Mouse (Mus musculus) retina, postnatal 7 days (tissue): ENCODE data around the gene Galnt14.

Experiments used
- DNase-seq: peaks from one replicate; pipeline ENCODE4 v3.0.0-alpha.2; 2012; ENCODE audit warnings: low read depth, low spot score

The Galnt14 gene

DNA sequence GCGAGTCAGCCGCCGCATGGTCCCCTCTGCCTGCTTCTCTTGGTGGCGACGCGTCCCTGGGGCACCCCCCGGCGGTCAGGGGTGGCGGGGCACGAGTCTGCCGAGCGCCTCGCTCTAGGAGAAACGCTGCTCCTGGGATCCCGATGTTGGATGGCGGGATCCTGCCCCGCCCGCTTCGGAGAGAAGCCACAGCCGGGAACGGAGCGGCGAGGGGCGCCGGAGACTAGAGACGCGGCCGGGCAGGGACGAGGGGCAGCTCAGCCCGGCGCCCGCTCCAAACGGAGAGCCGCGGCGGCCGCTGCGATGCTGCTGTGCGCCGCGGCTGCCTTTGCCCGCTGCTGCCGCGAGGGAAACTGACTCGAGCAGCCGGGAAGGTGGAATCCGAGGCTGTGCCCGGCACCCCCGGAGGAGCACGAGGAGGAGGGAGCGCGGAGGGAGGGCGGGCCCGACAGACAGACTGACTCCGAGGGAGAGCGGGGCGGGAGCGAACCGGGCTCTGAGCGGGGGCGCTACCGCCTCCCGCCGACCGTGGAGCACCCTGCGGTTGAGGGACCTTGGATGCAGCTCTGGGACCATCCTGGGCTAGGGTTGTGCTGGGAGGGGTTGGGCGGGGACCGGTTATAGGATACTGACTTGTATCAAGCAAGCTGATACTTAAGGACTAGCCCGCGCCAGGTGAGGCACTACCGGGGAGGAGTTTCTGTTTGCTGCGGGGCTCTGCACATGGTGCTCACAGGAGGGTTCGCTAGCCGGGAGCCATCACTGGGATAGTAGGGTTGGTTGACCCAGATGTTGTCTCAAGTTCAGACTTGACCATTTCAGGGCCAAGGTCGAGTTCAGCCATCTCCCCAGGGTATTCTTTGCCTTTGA lies at the start of gene Galnt14:
Gene Galnt14 (minus strand): TSS at position 412 of the 870 bp plus-strand sequence.
- peak; percentile 43 for DNase-seq

DNA sequence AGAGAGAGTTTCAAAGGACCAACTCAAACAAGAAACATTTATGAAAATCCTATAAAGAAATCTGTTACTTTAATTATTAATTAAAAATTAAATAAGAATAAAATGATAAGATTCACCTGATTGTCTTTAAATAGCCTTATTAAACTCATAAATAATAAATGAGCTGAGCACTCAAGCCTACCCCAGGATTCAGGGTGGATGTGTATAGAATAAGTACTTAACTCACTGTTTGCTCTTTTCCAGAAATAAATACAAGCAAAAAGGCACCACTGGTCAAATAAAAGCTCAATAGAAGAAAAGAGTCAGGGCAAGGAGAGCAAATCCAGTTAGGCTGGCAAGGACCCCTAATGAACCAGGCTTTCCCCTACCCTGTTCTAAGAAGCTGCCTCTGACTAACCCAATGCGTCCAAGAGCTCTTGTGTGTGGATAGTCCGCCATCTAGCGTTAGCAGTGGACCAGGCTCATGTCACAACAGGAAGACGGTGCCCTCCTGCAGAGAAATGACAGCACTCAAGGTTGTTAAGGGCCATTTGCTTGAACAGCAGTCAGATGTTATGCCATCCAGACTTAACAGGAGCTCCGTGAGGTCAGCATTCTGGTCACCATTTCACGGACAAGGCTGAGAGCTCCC lies 33.5 kb upstream of the Galnt14 start:
- peak; percentile 82 for DNase-seq

DNA sequence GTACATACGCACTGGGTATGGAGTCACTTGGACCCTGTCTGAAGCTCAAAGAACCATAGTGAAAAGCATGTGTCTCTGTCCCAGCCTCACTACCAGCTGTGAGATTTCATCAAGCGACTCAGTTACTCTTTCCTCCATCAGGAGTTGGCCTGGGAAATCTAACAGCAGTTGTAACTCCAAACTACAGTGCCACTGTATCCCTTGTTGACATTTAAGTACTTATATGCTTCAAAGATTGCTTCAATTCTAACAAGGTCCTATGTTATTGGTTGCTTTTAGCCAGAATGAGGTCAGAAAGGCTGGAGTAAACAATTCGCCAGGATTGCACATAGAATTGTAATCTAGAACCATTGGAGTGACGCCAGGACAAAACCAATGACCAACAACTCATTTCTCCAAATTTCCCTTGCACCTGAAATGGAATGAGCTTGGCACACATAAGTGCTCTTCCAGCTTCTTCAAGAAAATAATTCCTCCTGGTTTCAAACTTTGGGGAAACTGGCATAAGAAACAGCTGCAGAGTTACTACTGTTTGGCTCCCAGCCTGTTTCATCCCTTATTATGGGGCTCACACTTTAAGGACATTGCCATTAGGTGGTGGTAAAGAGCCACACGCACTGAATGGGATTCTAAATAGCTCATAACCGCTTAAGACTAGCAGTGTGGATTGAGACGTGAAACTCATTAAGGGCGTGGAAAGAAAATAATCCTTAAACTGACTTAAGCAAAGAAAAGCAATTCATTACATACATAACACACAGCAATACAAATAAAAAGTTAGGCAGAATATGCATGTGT lies 13.8 kb upstream of the Galnt14 start:
- DNase-seq = no peak

- no peak for DNase-seq
Observed at GRCm38 (mm10) chr17:73719021-73719748, 8.9 kb upstream of the Galnt14 start.

GRCm38 (mm10) chr17:73716684-73717083 lies 6.4 kb upstream of the Galnt14 start:
- no peak for DNase-seq

- DNase-seq = no peak
Observed at GRCm38 (mm10) chr17:73714440-73715221, 4.4 kb upstream of the Galnt14 start.

GRCm38 (mm10) chr17:73713347-73713746 lies 3.1 kb upstream of the Galnt14 start:
- no peak for DNase-seq

DNA sequence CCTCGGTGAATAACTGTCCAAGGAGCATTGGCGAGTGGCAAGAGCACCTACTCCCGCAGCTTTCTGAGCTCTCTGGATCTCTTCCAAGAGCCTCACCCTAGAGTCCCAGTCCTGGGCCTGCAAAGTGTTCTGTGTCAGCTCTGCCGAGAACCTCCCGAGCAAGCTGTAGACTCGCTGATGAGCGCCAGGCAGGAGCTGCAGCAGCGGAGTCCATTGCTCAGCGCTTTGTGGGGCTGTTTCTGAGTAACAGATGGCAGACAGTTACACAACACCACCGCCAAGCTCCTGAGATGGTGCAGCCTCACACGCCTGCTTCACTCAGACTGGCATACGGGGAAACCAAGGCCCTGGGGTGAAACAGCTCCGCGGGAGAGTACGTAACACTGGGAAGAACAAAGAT lies 1.7 kb upstream of the Galnt14 start:
- DNase-seq = no peak

GRCm38 (mm10) chr17:73709131-73710041 lies 867 bp downstream of the Galnt14 start:
- no peak for DNase-seq

DNA sequence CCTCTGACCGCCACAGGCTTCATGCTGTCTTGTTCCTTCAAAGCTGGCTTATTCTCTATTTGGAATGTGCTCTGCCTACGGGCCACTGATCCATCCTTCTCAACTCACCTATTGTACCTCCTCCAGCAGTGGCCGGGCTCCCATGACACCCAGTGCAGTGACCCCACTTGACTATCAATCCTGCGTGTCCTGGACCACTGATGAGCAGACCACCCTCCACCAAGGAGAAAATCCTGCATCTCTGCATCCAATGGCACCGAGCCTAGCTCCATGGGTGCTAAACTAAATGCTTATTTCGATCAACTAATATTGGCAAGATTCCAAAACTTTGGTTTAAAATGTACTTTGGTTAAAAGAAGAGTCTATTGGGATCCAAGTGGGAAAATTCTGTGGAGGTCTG lies 1.8 kb downstream of the Galnt14 start:
- no peak for DNase-seq

- DNase-seq = no peak
Observed at GRCm38 (mm10) chr17:73703571-73703970, 6.7 kb downstream of the Galnt14 start.

GRCm38 (mm10) chr17:73701016-73701415 lies 9.2 kb downstream of the Galnt14 start:
- no peak for DNase-seq

- DNase-seq = no peak
Observed at GRCm38 (mm10) chr17:73699881-73700280, 10.4 kb downstream of the Galnt14 start.

- DNase-seq = no peak
Observed at GRCm38 (mm10) chr17:73694206-73694952, 15.9 kb downstream of the Galnt14 start.

GRCm38 (mm10) chr17:73688261-73688660 lies 22.0 kb downstream of the Galnt14 start:
- no peak for DNase-seq

- no peak for DNase-seq
Observed at GRCm38 (mm10) chr17:73686292-73686691, 24.0 kb downstream of the Galnt14 start.

DNA sequence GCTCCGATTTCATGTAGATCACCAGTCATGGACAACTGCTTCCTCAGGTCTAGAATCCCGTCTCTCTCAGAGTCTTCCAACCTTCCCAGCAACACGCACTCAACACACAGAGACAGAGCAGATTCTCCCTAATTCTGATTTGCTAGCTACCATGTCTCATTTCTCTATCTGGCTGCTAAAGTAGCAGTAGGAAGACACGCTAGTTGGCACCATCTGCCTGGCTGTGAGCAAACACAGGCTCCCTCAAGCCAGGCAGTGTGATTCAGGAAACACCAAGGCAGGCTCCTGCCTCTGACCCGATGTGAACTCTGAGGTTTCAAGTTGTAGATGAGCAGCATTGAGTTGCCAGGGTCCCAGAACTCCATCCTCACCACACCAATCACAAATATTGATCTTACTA lies 25.5 kb downstream of the Galnt14 start:
- no peak for DNase-seq

GRCm38 (mm10) chr17:73671921-73672320 lies 38.3 kb downstream of the Galnt14 start:
- DNase-seq = no peak

GRCm38 (mm10) chr17:73670048-73670447 lies 40.2 kb downstream of the Galnt14 start:
- DNase-seq = no peak
